Mouse (Mus musculus) CH12.LX (cell line): Measurements from ENCODE around the gene Npcd. TPM values are rescaled to one million over a fixed set of nuclear protein-coding genes. Genes with fewer than 3 reads are reported as not detected.
A peak's percentile ranks its signal among the peaks of the same experiment; 100 is the strongest.

Experiments
- DNase-seq: peaks from one replicate; pipeline ENCODE4 v3.0.0-alpha.2; 2013; ENCODE audit errors: extremely low read depth
- H3K27ac ChIP-seq: 2 replicates; pipeline ENCODE4 v1.5.1; 2012; ENCODE audit warnings: low read depth, mild to moderate bottlenecking, control low read depth, moderate library complexity; ENCODE audit not compliant: insufficient read depth
- H3K27me3 ChIP-seq: replicated peaks from 2 replicates; pipeline ENCODE3; 2012; ENCODE audit warnings: inconsistent platforms
- H3K36me3 ChIP-seq, 2 experiments: replicated peaks in 1 of 2; 2 replicates each; pipeline versions ENCODE3 to v1.6.1; 2012; ENCODE audit warnings: inconsistent platforms in 1 of 2, low read length in 1 of 2, mild to moderate bottlenecking in 1 of 2, mixed read lengths in 1 of 2, moderate library complexity in 1 of 2; ENCODE audit not compliant: control insufficient read depth in 1 of 2, insufficient read depth in 1 of 2
- H3K4me1 ChIP-seq, 2 experiments: 2 replicates each; pipeline ENCODE4 v1.6.1; 2012; ENCODE audit warnings: inconsistent platforms in 1 of 2, moderate library complexity in 1 of 2; ENCODE audit not compliant: insufficient read depth in 2 of 2, control insufficient read depth in 1 of 2
- H3K4me2 ChIP-seq: 2 replicates; pipeline ENCODE4 v1.6.1; 2012; ENCODE audit warnings: low read depth, mild to moderate bottlenecking, control low read depth; ENCODE audit not compliant: poor library complexity, insufficient read depth, severe bottlenecking
- H3K4me3 ChIP-seq, 3 experiments: fragments of 150-350 bp in 1 of 3; sonication (generic) in 1 of 3; replicated peaks in 1 of 3; 2 replicates each; pipeline versions ENCODE3 to v1.5.1; 2011 to 2012; ENCODE audit warnings: low read depth in 2 of 3, low read length in 2 of 3, mild to moderate bottlenecking in 2 of 3, moderate library complexity in 2 of 3, control low read depth in 1 of 3, improper control_type of control experiment in 1 of 3, inconsistent platforms in 1 of 3, mixed read lengths in 1 of 3; ENCODE audit not compliant: poor library complexity in 1 of 3
- H3K79me2 ChIP-seq: replicated peaks from 2 replicates; pipeline ENCODE4 v1.6.1; 2012; ENCODE audit warnings: mild to moderate bottlenecking, moderate library complexity; ENCODE audit not compliant: control insufficient read depth, poor library complexity, insufficient read depth, severe bottlenecking; ENCODE audit errors: extremely low read depth
- H3K9ac ChIP-seq: 2 replicates; pipeline ENCODE4 v1.6.1; 2012; ENCODE audit warnings: low read depth, mild to moderate bottlenecking, control low read depth, moderate library complexity; ENCODE audit not compliant: insufficient read depth
- H3K9me3 ChIP-seq: replicated peaks from 2 replicates; pipeline ENCODE3; 2012; ENCODE audit warnings: low read length, inconsistent platforms, mixed read lengths
- CHD2 ChIP-seq: IDR thresholded peaks from 2 replicates; pipeline ENCODE4 v1.6.1; 2011; ENCODE audit warnings: low read length, improper control_type of control experiment
- CTCF ChIP-seq, 2 experiments: IDR thresholded peaks in 1 of 2; conservative IDR thresholded peaks in 1 of 2; 2 replicates each; pipeline ENCODE4 v1.5.1; 2011 to 2012; ENCODE audit warnings: low read depth in 2 of 2, low read length in 2 of 2, improper control_type of control experiment in 1 of 2, inconsistent platforms in 1 of 2, mild to moderate bottlenecking in 1 of 2, moderate library complexity in 1 of 2
- E2F4 ChIP-seq: IDR thresholded peaks from 2 replicates; pipeline ENCODE4 v1.6.1; 2011; ENCODE audit warnings: low read depth, low read length, improper control_type of control experiment; ENCODE audit not compliant: insufficient replicate concordance
- ETS1 ChIP-seq: conservative IDR thresholded peaks from 2 replicates; pipeline ENCODE4 v1.6.1; 2012; ENCODE audit warnings: low read depth, mild to moderate bottlenecking, inconsistent platforms, low read length, improper control_type of control experiment, moderate library complexity
- HCFC1 ChIP-seq: IDR thresholded peaks from 2 replicates; pipeline ENCODE4 v1.6.1; 2012; ENCODE audit warnings: low read depth, mild to moderate bottlenecking, inconsistent platforms, low read length, improper control_type of control experiment
- IRF4 ChIP-seq: IDR thresholded peaks from 2 replicates; pipeline ENCODE4 v1.6.1; 2014; ENCODE audit warnings: low read depth, mild to moderate bottlenecking, inconsistent platforms, low read length, improper control_type of control experiment
- JUN ChIP-seq: IDR thresholded peaks from 2 replicates; pipeline ENCODE4 v1.6.1; 2011; ENCODE audit warnings: low read depth, mild to moderate bottlenecking, low read length, improper control_type of control experiment, moderate library complexity; ENCODE audit not compliant: insufficient read depth
- KAT2A ChIP-seq: IDR thresholded peaks from 2 replicates; pipeline ENCODE4 v1.6.1; 2012; ENCODE audit warnings: low read length, improper control_type of control experiment, inconsistent platforms; ENCODE audit not compliant: insufficient replicate concordance
- MAFK ChIP-seq: IDR thresholded peaks from 2 replicates; pipeline ENCODE4 v1.6.1; 2011; ENCODE audit warnings: low read length, improper control_type of control experiment; ENCODE audit not compliant: insufficient replicate concordance
- MAX ChIP-seq: IDR thresholded peaks from 2 replicates; pipeline ENCODE4 v1.6.1; 2011; ENCODE audit warnings: low read length, improper control_type of control experiment
- MAZ ChIP-seq: IDR thresholded peaks from 2 replicates; pipeline ENCODE4 v1.6.1; 2012; ENCODE audit warnings: low read depth, mild to moderate bottlenecking, inconsistent platforms, low read length, improper control_type of control experiment, moderate library complexity
- MEF2A ChIP-seq: IDR thresholded peaks from 2 replicates; pipeline ENCODE4 v1.6.1; 2014; ENCODE audit warnings: low read depth, mild to moderate bottlenecking, inconsistent platforms, low read length, improper control_type of control experiment, borderline replicate concordance
- MXI1 ChIP-seq: IDR thresholded peaks from 2 replicates; pipeline ENCODE4 v1.6.1; 2011; ENCODE audit warnings: mild to moderate bottlenecking, low read depth, low read length, improper control_type of control experiment
- NELFE ChIP-seq: IDR thresholded peaks from 2 replicates; pipeline ENCODE4 v1.6.1; 2011; ENCODE audit warnings: low read depth, low read length, improper control_type of control experiment
- POLR2A ChIP-seq: IDR thresholded peaks from 2 replicates; pipeline ENCODE4 v1.6.1; 2011; ENCODE audit warnings: low read depth, mild to moderate bottlenecking, improper control_type of control experiment, low read length
- POLR2AphosphoS2 ChIP-seq: IDR thresholded peaks from 2 replicates; pipeline ENCODE4 v1.6.1; 2011; ENCODE audit warnings: low read depth, low read length, improper control_type of control experiment
- RAD21 ChIP-seq: IDR thresholded peaks from 2 replicates; pipeline ENCODE4 v1.6.1; 2011; ENCODE audit warnings: low read depth, mild to moderate bottlenecking, low read length, improper control_type of control experiment, moderate library complexity
- SIN3A ChIP-seq: IDR thresholded peaks from 2 replicates; pipeline ENCODE4 v1.6.1; 2012; ENCODE audit warnings: low read length, improper control_type of control experiment, inconsistent platforms
- SMC3 ChIP-seq: IDR thresholded peaks from 2 replicates; pipeline ENCODE4 v1.6.1; 2011; ENCODE audit warnings: low read depth, low read length, improper control_type of control experiment
- TBP ChIP-seq: conservative IDR thresholded peaks from 2 replicates; pipeline ENCODE4 v1.6.1; 2011; ENCODE audit warnings: low read depth, low read length, improper control_type of control experiment
- TCF12 ChIP-seq: IDR thresholded peaks from 2 replicates; pipeline ENCODE4 v1.6.1; 2014; ENCODE audit warnings: low read depth, mild to moderate bottlenecking, inconsistent platforms, low read length, improper control_type of control experiment
- USF1 ChIP-seq: IDR thresholded peaks from 2 replicates; pipeline ENCODE4 v1.6.1; 2014; ENCODE audit warnings: low read depth, mild to moderate bottlenecking, inconsistent platforms, low read length, improper control_type of control experiment
- ZC3H11A ChIP-seq: IDR thresholded peaks from 2 replicates; pipeline ENCODE4 v1.6.1; 2012; ENCODE audit warnings: low read depth, mild to moderate bottlenecking, inconsistent platforms, low read length, improper control_type of control experiment
- ZKSCAN1 ChIP-seq: IDR thresholded peaks from 2 replicates; pipeline ENCODE4 v1.6.1; 2012; ENCODE audit warnings: low read depth, inconsistent platforms, low read length, improper control_type of control experiment, borderline replicate concordance
- ZNF384 ChIP-seq: IDR thresholded peaks from 2 replicates; pipeline ENCODE4 v1.6.1; 2012; ENCODE audit warnings: low read depth, low read length, improper control_type of control experiment, inconsistent platforms
- dilution Hi-C: fragments of 300-500 bp; cut with MboI; formaldehyde crosslinking; loops from 2 replicates; pipeline ENCODE4 v1.14.3; 2020; ENCODE audit warnings: low sequenced_read_pairs; ENCODE audit not compliant: extremely low pct_unique_long_range_greater_than_20kb, extremely low pct_ligation_motif_present
- in situ Hi-C: fragments of 300-500 bp; cut with MboI; formaldehyde crosslinking; loops from 3 replicates; pipeline ENCODE4 v1.14.3; 2019; ENCODE audit warnings: low sequenced_read_pairs, low pct_ligation_motif_present, low pct_unique_long_range_greater_than_20kb, mixed read lengths
- polyA plus RNA-seq: library from polyadenylated mRNA; unstranded; fragments of >175 nt; gene quantifications from 2 replicates; pipeline ENCODE4 v1.2.1, GENCODE M21; 2012; ENCODE audit warnings: low read depth; ENCODE audit not compliant: insufficient read length
- total RNA-seq, 2 experiments: library from RNA; depleted of rRNA; stranded (reverse); fragments of 300-350 nt in 1 of 2; fragments of >200 nt in 1 of 2; gene quantifications; 2 replicates each; pipeline ENCODE4 v1.2.3; 2012 to 2014

Npcd gene
- total and polyA plus RNA-seq, 3 experiments: 0.59 TPM; not detected in 2

- Histone ChIP-seq H3K27me3 (peaks cover 3% of the 10 kb centered on the region), H3K27ac (no peak overlapping the region), H3K4me3 (no peak overlapping the region), H3K36me3 (no peaks in the 10 kb centered on the region), H3K4me1 (peaks cover 0 to 4% of the 10 kb centered on the region in 2 experiments; a peak in 1 of 4 replicates), H3K4me2 (no peak overlapping the region), H3K9ac (no peak overlapping the region), H3K79me2 (no peaks in the 10 kb centered on the region), H3K9me3 (peaks cover 9% of the 10 kb centered on the region)
- in situ Hi-C loops (no loop called here), dilution Hi-C loops (no loop called here)
- DNase-seq: no peak
- TF ChIP-seq KAT2A (no peak), CTCF (conservative IDR thresholded peaks at IDR 0.05 in 1 of 2, IDR thresholded peaks at IDR 0.05 in 1 of 2; ENCODE audit: low read depth in 2 of 2, low read length in 2 of 2) (peak in 1 of 2 experiments; percentile 5; a peak in 1 of 4 replicates), SIN3A (no peak)
Observed at GRCm38 (mm10) chr15:79850143-79850542, 16.1 kb upstream of the Npcd start.

- Histone ChIP-seq H3K9ac (no peak overlapping the region), H3K9me3 (peaks cover 9% of the 10 kb centered on the region), H3K27me3 (peaks cover 3% of the 10 kb centered on the region), H3K4me2 (no peak overlapping the region), H3K4me1 (peaks cover 0 to 4% of the 10 kb centered on the region in 2 experiments; a peak in 1 of 4 replicates), H3K27ac (no peak overlapping the region), H3K36me3 (no peaks in the 10 kb centered on the region), H3K4me3 (no peak overlapping the region), H3K79me2 (no peaks in the 10 kb centered on the region)
- dilution Hi-C loops (no loop called here), in situ Hi-C loops (no loop called here)
- DNase-seq: no peak
- TF ChIP-seq JUN (no peak), NELFE (no peak), POLR2AphosphoS2 (no peak), HCFC1 (no peak), IRF4 (no peak), POLR2A (no peak), MAX (no peak), MAZ (no peak), USF1 (no peak), ETS1 (no peak), KAT2A (no peak), CTCF (conservative IDR thresholded peaks at IDR 0.05 in 1 of 2, IDR thresholded peaks at IDR 0.05 in 1 of 2; ENCODE audit: low read depth in 2 of 2, low read length in 2 of 2) (no peak), TCF12 (no peak), ZNF384 (no peak)
Observed at GRCm38 (mm10) chr15:79847100-79847499, 13.1 kb upstream of the Npcd start.

GRCm38 (mm10) chr15:79845986-79846385, 11.9 kb upstream of the Npcd start:
- dilution Hi-C loops (no loop called here), in situ Hi-C loops (no loop called here)
- H3K79me2 ChIP-seq: no peaks in the 10 kb centered on the region
- no peak for DNase-seq
- no peaks in the 10 kb centered on the region for H3K36me3 ChIP-seq
- H3K27me3 ChIP-seq: peaks cover 8% of the 10 kb centered on the region
- no peak overlapping the region for H3K27ac ChIP-seq
- no peak overlapping the region for H3K4me3 ChIP-seq
- H3K4me1 ChIP-seq: peaks cover 3 to 4% of the 10 kb centered on the region in 2 experiments; a peak in 1 of 4 replicates
- no peak overlapping the region for H3K9ac ChIP-seq
- H3K9me3 ChIP-seq: peaks cover 9% of the 10 kb centered on the region
- H3K4me2 ChIP-seq: no peak overlapping the region
- TF ChIP-seq MAZ (no peak), MAFK (no peak), RAD21 (no peak), E2F4 (no peak), CTCF (conservative IDR thresholded peaks at IDR 0.05 in 1 of 2, IDR thresholded peaks at IDR 0.05 in 1 of 2; ENCODE audit: low read depth in 2 of 2, low read length in 2 of 2) (no peak), IRF4 (no peak), SMC3 (no peak), NELFE (no peak), CHD2 (no peak), MEF2A (no peak), ZKSCAN1 (no peak), POLR2AphosphoS2 (no peak), MXI1 (no peak), ZC3H11A (no peak), SIN3A (no peak), TBP (no peak), MAX (no peak)
